Mouse (Mus musculus): ENCODE data around the gene Nagpa.

DNA sequence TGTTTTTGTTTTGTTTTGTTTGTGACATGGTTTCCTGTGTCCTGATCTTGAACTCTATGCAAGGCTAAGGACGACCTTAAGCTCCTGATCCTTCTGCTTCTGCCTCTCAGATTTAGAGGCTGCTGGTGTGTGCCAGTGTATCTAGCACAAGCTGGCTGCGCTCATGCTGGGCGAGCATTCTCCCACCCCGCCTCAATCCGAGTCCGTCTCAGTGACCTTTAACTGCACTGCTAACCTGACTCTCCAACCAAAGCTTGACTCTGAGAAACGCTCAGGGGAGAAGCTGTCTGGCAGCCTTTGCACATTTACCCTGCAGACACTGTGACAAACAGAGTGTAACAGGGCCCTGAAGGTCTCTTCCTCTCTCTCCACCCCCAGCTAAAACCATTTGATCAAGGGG is 18.1 kb downstream of the Nagpa start:
- TF ChIP-seq TAL1 (IDR thresholded peaks at IDR 0.05; ENCODE audit: low read length), result no peak
- TF ChIP-seq GATA1 (IDR thresholded peaks at IDR 0.05; ENCODE audit: low read length), result no peak
